Mouse (Mus musculus): ENCODE data around the gene Klhl24. TPM values are rescaled to one million over a fixed set of nuclear protein-coding genes. Genes with fewer than 3 reads are reported as not detected.

Gene Klhl24
- polyA plus RNA-seq, 1 experiment from 2014 or later, result 9.8 TPM

- Histone ChIP-seq H3K4me2 (no peak overlapping the region), H3K4me1 (replicated peaks; ENCODE audit: control insufficient read depth, insufficient read depth, low read length) (no peaks in the 10 kb centered on the region), H3K4me3 (ENCODE audit: low read depth, low read length) (no peak overlapping the region), H3K9me3 (ENCODE audit: control insufficient read depth, low read length) (no peaks in the 10 kb centered on the region), H3K27ac (ENCODE audit: low read depth, low read length) (no peak overlapping the region), H3K27me3 (replicated peaks; ENCODE audit: control insufficient read depth, insufficient read depth, low read length) (no peaks in the 10 kb centered on the region), H3K9ac (ENCODE audit: low read depth, low read length) (no peak overlapping the region), H3K36me3 (ENCODE audit: control insufficient read depth, insufficient read depth, low read length) (no peaks in the 10 kb centered on the region)
- DNase-seq (ENCODE audit: low spot score) (no peak), ATAC-seq (replicated peaks; ENCODE audit: low FRiP score) (no peak)
- 34% methylated on average over 5 of the region's 5 CpGs for WGBS
These were observed 6.3 kb upstream of the Klhl24 start for GRCm38 (mm10) chr16:20090921-20091575.

GRCm38 (mm10) chr16:20095966-20096365 lies 1.4 kb upstream of the Klhl24 start:
- Histone ChIP-seq H3K9me3 (ENCODE audit: control insufficient read depth, low read length) (no peaks in the 10 kb centered on the region), H3K27ac (ENCODE audit: low read depth, low read length) (no peak overlapping the region), H3K9ac (ENCODE audit: low read depth, low read length) (no peak overlapping the region), H3K27me3 (replicated peaks; ENCODE audit: control insufficient read depth, insufficient read depth, low read length) (no peaks in the 10 kb centered on the region), H3K4me1 (replicated peaks; ENCODE audit: control insufficient read depth, insufficient read depth, low read length) (no peaks in the 10 kb centered on the region), H3K4me3 (ENCODE audit: low read depth, low read length) (no peak overlapping the region), H3K4me2 (no peak overlapping the region), H3K36me3 (ENCODE audit: control insufficient read depth, insufficient read depth, low read length) (no peaks in the 10 kb centered on the region)
- ATAC-seq (replicated peaks; ENCODE audit: low FRiP score), result no peak
- no peak for DNase-seq (ENCODE audit: low spot score)
- 86% methylated on average over 2 of the region's 2 CpGs for WGBS

- Histone ChIP-seq H3K9me3 (ENCODE audit: control insufficient read depth, low read length) (no peaks in the 10 kb centered on the region), H3K4me2 (peak overlapping the region; percentile 87), H3K9ac (ENCODE audit: low read depth, low read length) (peak overlapping the region; percentile 83), H3K36me3 (ENCODE audit: control insufficient read depth, insufficient read depth, low read length) (0 out of 2 replicates have a peak, but pooled peaks cover 2% of the 10 kb centered on the region), H3K27me3 (replicated peaks; ENCODE audit: control insufficient read depth, insufficient read depth, low read length) (no peaks in the 10 kb centered on the region), H3K4me3 (ENCODE audit: low read depth, low read length) (peak overlapping the region; percentile 92), H3K27ac (ENCODE audit: low read depth, low read length) (peak overlapping the region; percentile 92), H3K4me1 (replicated peaks; ENCODE audit: control insufficient read depth, insufficient read depth, low read length) (no peaks in the 10 kb centered on the region)
- peak; percentile 93 for ATAC-seq (replicated peaks; ENCODE audit: low FRiP score)
- under 1% methylated on average over 61 of the region's 61 CpGs for WGBS
- DNase-seq (ENCODE audit: low spot score), result peak; percentile 94
These were observed 501 bp downstream of the Klhl24 start for GRCm38 (mm10) chr16:20097711-20098374.

- no peak for ATAC-seq (replicated peaks; ENCODE audit: low FRiP score)
- peak overlapping the region; percentile 92; the same call in 1 of the 2 replicates for H3K27ac ChIP-seq (ENCODE audit: low read depth, low read length)
These were observed 1.0 kb downstream of the Klhl24 start for GRCm38 (mm10) chr16:20098375-20098727.

GRCm38 (mm10) chr16:20098866-20099629 lies 1.7 kb downstream of the Klhl24 start:
- Histone ChIP-seq H3K9me3 (ENCODE audit: control insufficient read depth, low read length) (peaks cover 4% of the 10 kb centered on the region; the same call in 1 of the 2 replicates), H3K4me3 (ENCODE audit: low read depth, low read length) (no peak overlapping the region), H3K27me3 (replicated peaks; ENCODE audit: control insufficient read depth, insufficient read depth, low read length) (no peaks in the 10 kb centered on the region), H3K27ac (ENCODE audit: low read depth, low read length) (no peak overlapping the region), H3K36me3 (ENCODE audit: control insufficient read depth, insufficient read depth, low read length) (peaks cover 8% of the 10 kb centered on the region), H3K4me1 (replicated peaks; ENCODE audit: control insufficient read depth, insufficient read depth, low read length) (no peaks in the 10 kb centered on the region), H3K4me2 (peak overlapping the region; percentile 87; the same call in 1 of the 2 replicates), H3K9ac (ENCODE audit: low read depth, low read length) (no peak overlapping the region)
- DNase-seq (ENCODE audit: low spot score) (no peak), ATAC-seq (replicated peaks; ENCODE audit: low FRiP score) (no peak)
- WGBS, result 87% methylated on average over 6 of the region's 6 CpGs

More at GRCm38 (mm10) chr16:20098375-20098727, 1.0 kb downstream of the Klhl24 start:
- no peak for DNase-seq (ENCODE audit: low spot score)
- H3K4me1 ChIP-seq (replicated peaks; ENCODE audit: control insufficient read depth, insufficient read depth, low read length), result no peaks in the 10 kb centered on the region
- H3K36me3 ChIP-seq (ENCODE audit: control insufficient read depth, insufficient read depth, low read length), result peaks cover 5% of the 10 kb centered on the region
- no peaks in the 10 kb centered on the region for H3K27me3 ChIP-seq (replicated peaks; ENCODE audit: control insufficient read depth, insufficient read depth, low read length)
- 4% methylated on average over 4 of the region's 4 CpGs for WGBS
- peak overlapping the region; percentile 87 for H3K4me2 ChIP-seq
- H3K9ac ChIP-seq (ENCODE audit: low read depth, low read length), result peak overlapping the region; percentile 83
- H3K4me3 ChIP-seq (ENCODE audit: low read depth, low read length), result peak overlapping the region; percentile 92
- H3K9me3 ChIP-seq (ENCODE audit: control insufficient read depth, low read length), result peaks cover 2% of the 10 kb centered on the region; the same call in 1 of the 2 replicates

- H3K36me3 ChIP-seq (ENCODE audit: control insufficient read depth, insufficient read depth, low read length), result peaks cover 22% of the 10 kb centered on the region
- no peaks in the 10 kb centered on the region for H3K4me1 ChIP-seq (replicated peaks; ENCODE audit: control insufficient read depth, insufficient read depth, low read length)
- ATAC-seq (replicated peaks; ENCODE audit: low FRiP score) (no peak), DNase-seq (ENCODE audit: low spot score) (no peak)
- no peak overlapping the region for H3K9ac ChIP-seq (ENCODE audit: low read depth, low read length)
- WGBS, result 90% methylated on average over 8 of the region's 8 CpGs
- peaks cover 6% of the 10 kb centered on the region; the same call in 1 of the 2 replicates for H3K9me3 ChIP-seq (ENCODE audit: control insufficient read depth, low read length)
- no peak overlapping the region for H3K4me2 ChIP-seq
- no peak overlapping the region for H3K27ac ChIP-seq (ENCODE audit: low read depth, low read length)
- no peaks in the 10 kb centered on the region for H3K27me3 ChIP-seq (replicated peaks; ENCODE audit: control insufficient read depth, insufficient read depth, low read length)
- H3K4me3 ChIP-seq (ENCODE audit: low read depth, low read length), result no peak overlapping the region
These were observed 9.7 kb downstream of the Klhl24 start for GRCm38 (mm10) chr16:20106996-20107395.

GRCm38 (mm10) chr16:20108961-20109360 lies 11.6 kb downstream of the Klhl24 start:
- Histone ChIP-seq H3K4me3 (ENCODE audit: low read depth, low read length) (no peak overlapping the region), H3K36me3 (ENCODE audit: control insufficient read depth, insufficient read depth, low read length) (peaks cover 14% of the 10 kb centered on the region), H3K27ac (ENCODE audit: low read depth, low read length) (no peak overlapping the region)

GRCm38 (mm10) chr16:20112649-20113048 lies 15.3 kb downstream of the Klhl24 start:
- no peak for DNase-seq (ENCODE audit: low spot score)
- no peak overlapping the region for H3K9ac ChIP-seq (ENCODE audit: low read depth, low read length)
- no peak for ATAC-seq (replicated peaks; ENCODE audit: low FRiP score)
- WGBS, result 81% methylated on average over 2 of the region's 2 CpGs
- H3K36me3 ChIP-seq (ENCODE audit: control insufficient read depth, insufficient read depth, low read length), result peaks cover 7% of the 10 kb centered on the region; the same call in 1 of the 2 replicates
- no peak overlapping the region for H3K4me3 ChIP-seq (ENCODE audit: low read depth, low read length)
- no peak overlapping the region for H3K27ac ChIP-seq (ENCODE audit: low read depth, low read length)
- H3K4me1 ChIP-seq (replicated peaks; ENCODE audit: control insufficient read depth, insufficient read depth, low read length), result no peaks in the 10 kb centered on the region
- no peaks in the 10 kb centered on the region for H3K9me3 ChIP-seq (ENCODE audit: control insufficient read depth, low read length)
- H3K4me2 ChIP-seq, result no peak overlapping the region
- H3K27me3 ChIP-seq (replicated peaks; ENCODE audit: control insufficient read depth, insufficient read depth, low read length), result no peaks in the 10 kb centered on the region

More at GRCm38 (mm10) chr16:20108961-20109360, 11.6 kb downstream of the Klhl24 start:
- no peak for DNase-seq (ENCODE audit: low spot score)
- no peak for ATAC-seq (replicated peaks; ENCODE audit: low FRiP score)
- Histone ChIP-seq H3K27me3 (replicated peaks; ENCODE audit: control insufficient read depth, insufficient read depth, low read length) (no peaks in the 10 kb centered on the region), H3K4me2 (no peak overlapping the region), H3K9ac (ENCODE audit: low read depth, low read length) (no peak overlapping the region), H3K4me1 (replicated peaks; ENCODE audit: control insufficient read depth, insufficient read depth, low read length) (no peaks in the 10 kb centered on the region), H3K9me3 (ENCODE audit: control insufficient read depth, low read length) (peaks cover 3% of the 10 kb centered on the region; the same call in 1 of the 2 replicates)
- WGBS, result 86% methylated on average over 6 of the region's 6 CpGs

Data from liver, embryonic 11.5 days (tissue).